Mouse (Mus musculus) spleen, embryonic (tissue): ENCODE results near the gene Tbc1d2.
"Not testable (repeated sequence)": the region's sequence is repeated elsewhere in the genome, so short reads cannot be mapped to it uniquely, and the experiment has no call there.

ENCODE experiments used
- CTCF ChIA-PET: fragments of 350-600 bp; sonication (Branson Sonifier 250); formaldehyde crosslinking; loops from one replicate; lab custom pipeline; 2022; lab: Charles Lee

The Tbc1d2 gene

DNA sequence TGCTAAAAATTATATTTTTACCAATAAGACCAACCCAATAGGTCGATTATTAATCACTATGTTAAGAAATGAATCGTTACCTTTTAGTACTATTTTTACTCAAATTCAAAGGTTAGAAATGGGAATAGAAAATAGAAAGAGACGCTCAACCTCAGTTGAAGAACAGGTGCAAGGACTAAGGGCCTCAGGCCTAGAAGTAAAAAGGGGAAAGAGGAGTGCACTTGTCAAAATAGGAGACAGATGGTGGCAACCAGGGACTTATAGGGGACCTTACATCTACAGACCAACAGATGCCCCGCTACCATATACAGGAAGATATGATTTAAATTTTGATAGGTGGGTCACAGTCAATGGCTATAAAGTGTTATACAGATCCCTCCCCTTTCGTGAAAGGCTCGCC is 65.9 kb downstream of the Tbc1d2 start:
- CTCF ChIA-PET, result interaction anchor here (0.8 kb wide), 1 partner anchor 12 kb away, joined by 3 read pairs; no protein-coding TSS in a partner anchor

DNA sequence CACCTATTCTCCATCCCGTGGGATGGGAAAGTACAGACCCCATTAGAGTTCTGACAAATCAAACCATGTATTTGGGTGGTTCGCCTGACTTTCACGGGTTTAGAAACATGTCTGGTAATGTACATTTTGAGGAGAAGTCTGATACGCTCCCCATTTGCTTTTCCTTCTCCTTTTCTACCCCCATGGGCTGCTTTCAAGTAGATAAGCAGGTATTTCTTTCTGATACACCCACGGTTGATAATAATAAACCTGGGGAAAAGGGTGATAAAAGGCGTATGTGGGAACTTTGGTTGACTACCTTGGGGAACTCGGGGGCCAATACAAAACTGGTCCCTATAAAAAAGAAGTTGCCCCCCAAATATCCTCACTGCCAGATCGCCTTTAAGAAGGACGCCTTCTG is 68.0 kb downstream of the Tbc1d2 start:
- CTCF ChIA-PET, result not testable (repeated sequence)

GRCm38 (mm10) chr4:46581577-46581976 is 68.4 kb downstream of the Tbc1d2 start:
- CTCF ChIA-PET, result not testable (repeated sequence)

- CTCF ChIA-PET, result not testable (repeated sequence)
Observed at GRCm38 (mm10) chr4:46580799-46581243, 69.2 kb downstream of the Tbc1d2 start.

GRCm38 (mm10) chr4:46578796-46579346 is 71.1 kb downstream of the Tbc1d2 start:
- CTCF ChIA-PET, result not testable (repeated sequence)

GRCm38 (mm10) chr4:46578228-46578627 is 71.8 kb downstream of the Tbc1d2 start:
- CTCF ChIA-PET, result no interaction called here

DNA sequence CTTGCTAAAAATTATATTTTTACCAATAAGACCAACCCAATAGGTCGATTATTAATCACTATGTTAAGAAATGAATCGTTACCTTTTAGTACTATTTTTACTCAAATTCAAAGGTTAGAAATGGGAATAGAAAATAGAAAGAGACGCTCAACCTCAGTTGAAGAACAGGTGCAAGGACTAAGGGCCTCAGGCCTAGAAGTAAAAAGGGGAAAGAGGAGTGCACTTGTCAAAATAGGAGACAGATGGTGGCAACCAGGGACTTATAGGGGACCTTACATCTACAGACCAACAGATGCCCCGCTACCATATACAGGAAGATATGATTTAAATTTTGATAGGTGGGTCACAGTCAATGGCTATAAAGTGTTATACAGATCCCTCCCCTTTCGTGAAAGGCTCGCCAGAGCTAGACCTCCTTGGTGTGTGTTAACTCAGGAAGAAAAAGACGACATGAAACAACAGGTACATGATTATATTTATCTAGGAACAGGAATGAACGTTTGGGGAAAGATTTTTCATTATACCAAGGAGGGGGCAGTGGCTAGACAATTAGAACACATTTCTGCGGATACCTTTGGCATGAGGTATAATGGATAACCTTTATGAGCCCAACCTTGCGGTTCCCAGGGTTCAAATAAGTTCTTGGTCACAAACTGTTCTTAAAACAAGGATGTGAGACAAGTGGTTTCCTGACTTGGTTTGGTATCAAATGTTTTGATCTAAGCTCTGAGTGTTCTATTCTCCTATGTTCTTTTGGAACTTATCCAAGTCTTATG is 74.3 kb downstream of the Tbc1d2 start:
- CTCF ChIA-PET, result not testable (repeated sequence)

DNA sequence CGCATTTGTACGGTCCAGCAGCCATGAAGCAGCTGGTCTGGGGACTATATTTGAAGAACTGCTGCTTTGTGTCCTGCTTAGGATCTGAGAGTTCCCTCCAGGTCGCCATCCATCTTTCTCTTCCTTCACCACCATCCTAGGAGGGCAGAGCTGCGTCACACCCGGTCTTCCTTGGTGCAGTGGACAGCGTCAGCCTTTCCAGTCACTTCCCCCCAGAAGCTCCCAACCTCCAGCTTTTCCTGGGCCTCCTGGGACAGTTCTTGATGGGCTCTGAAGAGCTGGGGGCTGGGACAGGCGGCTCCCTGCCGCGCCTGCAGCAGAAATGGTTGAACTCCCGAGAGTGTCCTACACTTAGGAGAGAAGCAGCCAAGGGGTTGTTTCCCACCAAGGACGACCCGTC is 75.2 kb downstream of the Tbc1d2 start:
- CTCF ChIA-PET, result interaction anchor here (0.6 to 1.6 kb wide), 2 partner anchors 10 to 20 kb away, joined by 4 to 5 read pairs; no protein-coding TSS in a partner anchor

GRCm38 (mm10) chr4:46574024-46574753 is 75.8 kb downstream of the Tbc1d2 start:
- CTCF ChIA-PET, result interaction anchor here (0.6 to 1.6 kb wide), 4 partner anchors 9 to 780 kb away, joined by 3 to 6 read pairs (median 4); no protein-coding TSS in a partner anchor

DNA sequence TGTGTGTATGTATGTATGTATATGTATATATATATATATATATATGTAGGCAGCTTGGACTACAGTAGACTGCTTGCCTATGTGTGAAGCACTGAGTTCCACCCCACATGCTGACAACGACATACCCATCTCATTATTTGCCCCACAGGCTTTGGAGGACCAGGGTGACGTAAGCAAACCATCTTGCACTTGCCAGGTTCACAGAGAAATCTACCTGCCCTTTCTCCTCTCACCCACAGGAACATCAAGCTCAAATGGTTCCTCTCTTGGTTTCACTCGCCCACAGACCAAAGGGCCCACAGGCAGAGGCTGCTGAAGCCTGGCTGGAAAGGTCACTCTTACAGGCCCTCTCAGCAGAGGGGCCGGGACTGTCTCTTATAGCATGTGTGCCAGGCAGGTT is 77.4 kb downstream of the Tbc1d2 start:
- CTCF ChIA-PET, result interaction anchor here (0.6 kb wide), 1 partner anchor 111 kb away, joined by 3 read pairs; no protein-coding TSS in a partner anchor

GRCm38 (mm10) chr4:46571744-46572143 is 78.3 kb downstream of the Tbc1d2 start:
- CTCF ChIA-PET, result no interaction called here

- CTCF ChIA-PET, result interaction anchor here (0.7 kb wide), 2 partner anchors 32 to 36 kb away, joined by 3 to 8 read pairs; no protein-coding TSS in a partner anchor
Observed at GRCm38 (mm10) chr4:46569671-46570070, 80.3 kb downstream of the Tbc1d2 start.

DNA sequence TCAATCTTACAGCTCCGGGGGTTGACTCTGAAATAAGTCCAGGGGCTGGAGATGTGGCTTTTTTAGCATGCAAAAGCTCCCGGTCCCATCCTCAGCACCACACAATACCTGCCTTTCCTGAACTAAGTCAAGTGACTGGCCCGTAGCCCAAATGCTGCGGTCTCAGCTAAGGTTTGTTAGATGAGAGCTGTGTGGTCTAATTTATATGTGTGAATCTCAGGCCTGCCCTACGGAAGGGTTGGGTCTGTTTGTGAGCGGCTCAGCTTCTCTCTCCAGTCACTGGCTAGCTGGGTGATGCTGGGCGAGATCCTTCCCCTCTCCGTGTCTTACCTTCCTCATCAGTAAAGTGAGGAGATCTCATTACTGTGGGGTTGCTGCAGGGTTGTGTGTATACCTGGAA is 81.8 kb downstream of the Tbc1d2 start:
- CTCF ChIA-PET, result interaction anchor here (0.5 kb wide), 1 partner anchor 24 kb away, joined by 4 read pairs; no protein-coding TSS in a partner anchor

GRCm38 (mm10) chr4:46566931-46567671 is 82.9 kb downstream of the Tbc1d2 start:
- CTCF ChIA-PET, result interaction anchor here (1.1 kb wide), 1 partner anchor 10 kb away, joined by 4 read pairs; no protein-coding TSS in a partner anchor

DNA sequence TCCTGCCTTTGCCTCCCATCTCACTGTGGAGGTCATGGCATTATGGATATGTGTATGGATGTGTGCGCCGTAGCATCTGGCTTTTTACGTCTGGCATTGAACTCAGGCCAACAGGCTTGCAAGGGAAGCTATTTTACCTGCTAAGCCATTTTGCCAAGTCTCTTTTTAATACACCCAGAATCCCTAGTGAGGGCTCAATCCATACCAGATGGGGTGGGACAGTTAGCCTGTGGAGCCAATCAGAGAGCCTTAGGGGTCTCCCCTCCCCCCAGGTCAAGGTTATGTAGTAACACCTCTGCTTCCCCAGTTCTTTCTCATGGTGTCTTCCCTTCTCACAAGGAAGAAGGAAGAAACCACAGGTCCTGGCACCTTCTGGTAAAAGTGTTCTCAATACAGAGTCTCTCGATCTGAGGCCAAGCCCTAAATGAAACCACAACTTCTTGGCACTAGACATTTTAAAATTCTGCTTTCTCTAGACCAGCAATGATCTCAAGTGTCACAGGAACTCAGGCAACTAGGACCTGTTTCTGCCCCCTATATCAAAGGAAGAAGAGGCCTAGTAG is 84.5 kb downstream of the Tbc1d2 start:
- CTCF ChIA-PET, result interaction anchor here (1.2 kb wide), 1 partner anchor 9 kb away, joined by 4 read pairs; no protein-coding TSS in a partner anchor

- CTCF ChIA-PET, result no interaction called here
Observed at GRCm38 (mm10) chr4:46564247-46564646, 85.8 kb downstream of the Tbc1d2 start.

GRCm38 (mm10) chr4:46563847-46564246 is 86.2 kb downstream of the Tbc1d2 start:
- CTCF ChIA-PET, result no interaction called here

DNA sequence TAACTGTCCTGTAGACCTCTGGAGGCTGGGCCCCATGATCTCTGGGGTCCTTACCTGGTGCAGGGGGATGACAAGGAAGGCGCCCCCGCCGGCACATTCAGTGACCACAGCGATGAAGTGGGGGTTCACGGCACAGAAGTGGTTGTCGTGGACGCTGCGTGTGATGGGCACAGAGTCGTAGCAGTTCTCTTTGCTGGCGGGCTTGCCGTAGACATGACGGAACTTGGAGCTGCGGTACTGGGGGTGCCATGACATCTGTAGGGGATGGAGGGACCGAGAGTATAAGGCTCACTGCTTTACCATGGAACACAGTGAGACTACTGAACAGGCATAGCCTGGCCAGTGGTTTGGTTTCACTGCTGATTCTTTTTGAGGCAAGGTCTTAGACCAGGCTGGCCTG is 87.2 kb downstream of the Tbc1d2 start:
- CTCF ChIA-PET, result no interaction called here

GRCm38 (mm10) chr4:46562037-46562436 is 88.0 kb downstream of the Tbc1d2 start:
- CTCF ChIA-PET, result no interaction called here

DNA sequence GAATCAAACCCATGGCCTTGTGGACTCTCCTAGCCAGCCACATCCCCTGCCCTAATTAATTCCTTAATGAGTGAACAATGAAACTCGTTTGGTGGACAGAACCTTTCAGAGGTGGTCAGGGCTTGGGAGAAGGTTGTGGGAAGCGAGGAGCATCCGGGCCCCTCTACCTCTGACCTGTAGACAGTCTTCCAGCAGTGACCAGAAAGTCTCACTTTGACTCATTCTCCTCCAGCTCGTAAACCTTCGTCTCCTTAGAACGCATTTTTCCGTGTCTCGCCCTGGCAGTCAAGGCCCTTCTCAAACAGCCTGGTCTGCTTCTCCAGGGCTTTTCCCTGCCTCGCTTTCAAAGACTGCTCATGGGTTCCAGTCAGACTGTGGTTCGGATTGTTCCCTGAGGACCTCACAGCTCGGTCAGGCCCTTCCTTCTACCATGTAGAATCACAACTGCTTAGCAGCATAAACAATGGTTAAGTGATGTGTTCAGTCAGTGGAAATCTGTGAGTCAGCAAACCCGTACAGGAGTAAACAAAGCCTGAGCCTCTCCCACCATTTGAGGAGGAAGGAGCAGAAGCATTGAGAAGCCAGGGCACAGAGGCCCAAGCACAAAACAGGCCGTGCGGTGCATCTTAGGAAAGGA is 89.8 kb downstream of the Tbc1d2 start:
- CTCF ChIA-PET, result no interaction called here
